ENCODE assay signal across 18 mouse cellular contexts in genomic region chr17:26795386-26795785, GRCm38 (mm10). TPM values are rescaled to one million over a fixed set of nuclear protein-coding genes. Genes with fewer than 3 reads are reported as not detected.
"Had no signal": no experiment of that assay in that cellular context is flagged by ENCODE, and none has a peak within 500 bp of the region (broad histone marks: within the 10 kb centered on the region; RNA-seq: fewer than 3 reads in every experiment).

No protein-coding gene starts in this region.

- H3K27ac ChIP-seq: lung, embryonic 15.5 days; macrophage; midbrain, embryonic 13.5 days; midbrain, embryonic 15.5 days; neural tube, embryonic 12.5 days; stomach, embryonic 15.5 days; stomach, postnatal 0 days had no signal

- H3K27me3 ChIP-seq: lung, embryonic 15.5 days; midbrain, embryonic 13.5 days; midbrain, embryonic 15.5 days; neural tube, embryonic 12.5 days; stomach, embryonic 15.5 days had no signal

- ATAC-seq: liver, postnatal 0 days; lung, postnatal 0 days; midbrain, embryonic 13.5 days; midbrain, embryonic 15.5 days had no signal

- H3K4me1 ChIP-seq: lung, embryonic 15.5 days; midbrain, embryonic 13.5 days; midbrain, embryonic 15.5 days; neural tube, embryonic 12.5 days had no signal

- H3K9me3 ChIP-seq: lung, embryonic 15.5 days; midbrain, embryonic 13.5 days; midbrain, embryonic 15.5 days; neural tube, embryonic 12.5 days; stomach, embryonic 15.5 days had no signal

- H3K4me3 ChIP-seq: lung, embryonic 15.5 days; megakaryocyte, embryonic 14.5 days; midbrain, embryonic 13.5 days; midbrain, embryonic 15.5 days; neural tube, embryonic 12.5 days; stomach, embryonic 15.5 days had no signal

- H3K9ac ChIP-seq: liver, postnatal 0 days; lung, embryonic 15.5 days; midbrain, embryonic 13.5 days; midbrain, embryonic 15.5 days; neural tube, embryonic 12.5 days; stomach, embryonic 15.5 days had no signal

- H3K4me2 ChIP-seq: lung, embryonic 15.5 days; midbrain, embryonic 11.5 days; midbrain, embryonic 13.5 days; midbrain, embryonic 15.5 days; neural tube, embryonic 12.5 days; stomach, embryonic 15.5 days had no signal

RNA-seq across cellular contexts. Expression of gene Nkx2-5, which starts 49.4 kb away (rescaled TPM):
- total RNA-seq: megakaryocyte progenitor cell, adult 5-6 weeks; midbrain, postnatal 0 days; monocyte, adult 5-6 weeks; neutrophil, adult 5-6 weeks had no signal
- polyA plus RNA-seq: liver, postnatal 0 days; macrophage; midbrain, embryonic 11.5 days; midbrain, embryonic 13.5 days; midbrain, postnatal 0 days; neural tube, embryonic 12.5 days; neural tube, embryonic 14.5 days; testis, adult 2 months; urinary bladder, adult 2 months had no signal
